Mouse (Mus musculus) fat pad, adult 2 months (tissue): ENCODE results near the gene Pdcl2.
A peak's percentile ranks its signal among the peaks of the same experiment; 100 is the strongest.

Experiments
- DNase-seq: peaks from one replicate; pipeline ENCODE4 v3.0.0-alpha.2; 2011; ENCODE audit warnings: low read depth, low spot score; ENCODE audit errors: extremely low read depth

The Pdcl2 gene

DNA sequence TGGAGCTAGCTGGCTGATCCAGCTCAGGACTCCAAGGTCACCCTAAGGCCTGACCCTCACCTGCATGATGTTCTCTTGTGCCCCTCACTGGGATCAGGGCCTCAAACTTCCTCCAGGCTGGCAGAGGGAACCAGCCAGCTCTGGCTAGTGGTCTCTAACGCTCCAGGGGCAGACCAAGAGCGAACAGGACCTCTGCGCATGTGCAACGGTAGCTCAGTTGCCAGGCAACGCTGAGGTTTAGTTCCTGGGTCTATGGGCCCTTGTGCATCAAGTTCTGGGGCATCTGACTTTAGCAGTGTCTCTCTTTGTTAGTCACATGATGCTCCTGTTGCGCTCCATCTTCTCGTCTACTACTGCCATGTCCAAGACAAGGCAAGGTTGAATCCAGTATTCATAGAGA lies at the start of gene Pdcl2:
Gene Pdcl2 (minus strand): TSS at position 204 of the 400 bp plus-strand sequence.
- no peak for DNase-seq

DNA sequence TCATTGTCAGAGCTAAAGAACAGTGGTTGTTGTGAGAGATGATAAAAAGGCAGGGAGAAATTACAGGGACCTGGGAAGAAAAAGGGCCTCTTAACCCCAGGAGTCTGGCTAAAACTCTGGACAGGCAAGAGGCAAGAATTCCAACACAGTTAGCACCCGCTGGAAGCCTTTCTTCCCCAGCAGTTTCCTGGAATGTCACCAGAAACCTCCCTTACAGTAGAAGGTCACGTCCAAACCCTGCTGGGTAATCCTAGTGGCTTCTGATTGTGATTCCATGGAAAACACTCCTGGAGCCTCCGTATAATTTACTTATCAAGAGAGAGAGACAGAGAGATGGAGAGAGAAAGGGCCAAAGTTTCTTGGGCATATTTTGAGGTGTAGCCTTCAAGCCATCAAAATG lies 48.3 kb upstream of the Pdcl2 start:
- no peak for DNase-seq

DNA sequence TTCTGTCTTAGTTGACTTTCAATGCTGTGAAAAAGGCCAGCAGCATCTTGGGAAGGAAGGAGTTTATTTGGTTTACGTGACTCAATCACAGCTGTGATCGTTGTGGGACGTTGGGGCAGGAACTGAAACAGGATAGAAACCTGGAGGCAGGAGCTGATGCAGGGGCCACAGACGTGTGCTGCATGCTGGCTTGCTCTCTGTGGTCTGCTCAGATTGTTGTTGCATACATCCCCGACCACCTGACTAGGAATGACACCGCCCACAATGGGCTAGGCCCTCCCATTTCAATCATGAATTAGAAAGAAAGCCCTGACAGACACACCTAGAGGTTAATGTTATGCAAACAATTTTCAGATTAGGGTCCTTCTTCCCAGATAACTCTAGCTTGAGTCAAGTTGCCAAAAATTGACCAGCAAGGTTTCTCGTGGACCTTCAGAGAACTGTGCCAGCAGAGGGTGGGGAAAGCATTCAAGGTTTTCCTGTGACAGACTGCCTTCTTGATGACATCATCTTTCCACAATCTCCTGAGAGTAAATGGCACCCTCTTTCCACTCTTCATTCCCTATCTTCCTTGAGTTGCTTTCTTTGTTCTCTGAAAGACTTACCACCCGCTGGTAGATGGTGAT lies 38.4 kb upstream of the Pdcl2 start:
- DNase-seq, result no peak

DNA sequence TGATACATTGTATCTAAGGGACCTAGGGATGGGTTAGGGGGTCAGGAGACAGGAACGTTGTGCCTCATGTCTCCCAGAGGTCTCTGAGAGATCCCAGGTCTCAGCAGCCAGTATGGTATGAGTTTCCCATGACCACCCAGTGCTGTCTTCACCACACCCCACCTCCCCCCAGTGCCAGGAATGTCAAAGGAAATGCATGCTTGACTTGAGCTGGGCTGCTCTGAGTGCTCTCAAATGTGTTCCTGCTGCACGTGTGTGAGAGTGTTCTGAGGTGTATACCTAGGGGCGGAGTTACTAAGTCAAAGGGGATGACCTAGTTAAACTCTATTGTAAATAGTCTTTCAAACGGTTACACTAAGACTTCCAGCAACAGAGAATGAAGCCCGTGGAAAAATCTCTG lies 34.5 kb upstream of the Pdcl2 start:
- no peak for DNase-seq

DNA sequence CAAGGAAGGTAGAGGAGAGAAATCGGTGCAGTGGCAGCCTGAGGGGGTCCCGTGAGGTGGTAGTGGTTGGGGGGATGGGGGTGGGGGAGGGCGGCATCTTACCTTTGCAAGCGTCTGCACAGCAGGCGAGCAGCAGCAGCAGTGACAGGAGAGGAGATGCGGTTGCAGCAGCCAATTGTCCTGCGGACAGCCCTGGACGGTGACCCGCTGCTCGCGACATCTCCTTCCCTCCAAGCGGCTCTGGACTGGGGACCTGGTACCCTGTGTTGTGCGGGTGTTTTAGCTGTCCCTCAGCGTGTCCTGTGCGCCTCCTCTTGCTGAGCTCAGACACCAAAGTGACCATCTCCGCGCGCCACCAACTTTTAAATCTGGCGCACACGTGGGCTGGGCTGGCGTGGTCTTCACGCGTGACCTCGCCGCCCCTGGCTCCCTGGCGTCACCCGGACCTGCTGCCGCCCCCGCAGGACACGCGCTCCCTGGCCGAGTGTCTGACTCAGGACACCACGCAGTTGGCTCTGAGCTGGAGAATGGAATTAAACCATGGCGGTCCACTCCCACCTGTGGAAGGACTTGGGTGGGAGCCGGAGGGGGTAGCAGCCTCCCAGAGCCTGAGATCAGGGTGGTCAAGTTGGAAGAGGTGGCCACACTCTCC lies 32.6 kb upstream of the Pdcl2 start, which contains the start of gene Nmu:
Gene Nmu (minus strand): TSS at position 336 of the 652 bp plus-strand sequence.
- no peak for DNase-seq

DNA sequence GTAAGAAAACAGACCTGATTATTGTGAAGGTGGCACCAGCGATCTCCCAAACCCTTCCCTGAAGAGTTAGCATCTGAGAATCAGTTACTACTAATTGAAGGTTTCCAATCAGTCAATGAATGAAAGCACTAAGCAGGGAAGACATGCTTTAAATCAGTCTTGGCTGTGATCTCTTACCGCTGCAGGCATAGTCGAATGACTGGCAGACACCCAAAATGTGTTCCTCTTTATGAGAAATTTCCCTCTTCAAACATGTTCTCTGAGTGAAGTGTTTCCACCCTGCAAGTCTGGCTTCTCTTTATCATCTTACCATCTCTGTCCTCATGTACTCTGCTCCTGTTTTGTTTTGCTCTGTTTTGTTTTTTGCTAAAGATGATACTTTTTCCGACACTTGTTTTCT lies 29.8 kb upstream of the Pdcl2 start:
- DNase-seq, result peak; percentile 76

DNA sequence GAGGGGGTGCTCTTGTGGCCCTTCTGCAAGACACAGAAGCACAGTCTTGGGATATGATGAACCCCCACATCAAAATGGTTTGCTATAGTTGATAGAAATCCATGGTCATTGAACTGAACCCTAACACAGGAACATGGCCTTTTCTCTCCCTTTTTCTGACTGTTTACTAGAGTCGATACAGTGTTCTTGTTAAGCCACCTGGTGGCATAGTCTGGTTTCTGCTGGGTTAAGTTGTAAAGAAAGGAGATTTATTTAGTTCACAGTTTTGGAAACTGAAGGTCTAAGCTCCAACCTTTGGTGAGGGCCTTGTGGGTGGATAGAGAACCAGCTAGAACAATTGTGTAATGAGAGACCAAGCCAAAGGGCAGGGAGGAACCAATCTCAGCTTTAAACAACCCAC lies 29.1 kb upstream of the Pdcl2 start:
- DNase-seq, result peak; percentile 59

DNA sequence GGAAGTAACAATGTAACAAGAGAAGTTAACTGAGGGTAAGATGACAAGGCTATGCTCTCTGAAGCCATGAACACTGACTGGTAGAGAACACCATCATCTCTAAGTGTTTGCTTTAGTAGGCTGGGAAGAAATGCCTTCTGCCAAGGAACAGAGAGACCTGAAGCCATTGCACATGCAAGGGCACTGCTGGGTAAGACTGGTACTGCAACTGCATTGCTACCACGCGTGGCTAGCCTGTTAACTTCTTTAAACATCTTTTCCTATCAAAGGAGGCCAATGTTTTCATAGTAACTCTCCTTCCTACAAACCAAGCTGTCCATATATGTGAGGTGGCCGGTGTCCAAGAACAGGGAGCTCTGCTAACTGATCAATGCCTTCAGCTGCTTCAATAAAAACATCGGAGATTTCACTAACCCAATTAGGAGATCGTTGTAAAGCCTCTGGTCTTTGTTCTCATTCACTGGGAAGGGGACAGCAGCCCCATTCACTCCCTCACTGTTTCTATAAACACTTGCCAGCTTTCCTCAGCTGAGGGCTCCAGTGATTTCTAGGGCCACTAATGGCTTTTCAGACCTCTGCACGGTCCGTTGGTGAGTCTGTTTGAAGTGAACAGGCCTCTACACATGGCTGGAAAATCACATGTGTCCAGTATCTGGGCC lies 21.1 kb upstream of the Pdcl2 start:
- no peak for DNase-seq

DNA sequence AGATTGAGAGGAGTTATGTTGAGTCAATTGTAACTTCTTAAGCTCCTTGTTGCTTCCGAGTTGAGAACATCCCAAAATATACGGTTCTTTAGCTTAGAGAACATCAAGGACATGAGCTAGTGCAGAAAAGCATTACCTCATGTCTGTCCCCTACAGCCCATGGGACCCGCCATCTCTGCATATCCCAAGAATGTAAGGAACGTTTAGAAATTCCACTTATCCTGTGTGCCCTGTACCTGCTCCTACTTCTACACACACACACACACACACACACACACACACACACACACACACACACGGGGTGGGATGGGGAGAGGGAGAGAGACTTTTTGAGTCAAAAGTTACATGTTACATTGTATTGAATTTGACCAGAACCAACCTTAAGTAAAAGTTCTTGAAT lies 20.6 kb upstream of the Pdcl2 start:
- DNase-seq, result no peak

DNA sequence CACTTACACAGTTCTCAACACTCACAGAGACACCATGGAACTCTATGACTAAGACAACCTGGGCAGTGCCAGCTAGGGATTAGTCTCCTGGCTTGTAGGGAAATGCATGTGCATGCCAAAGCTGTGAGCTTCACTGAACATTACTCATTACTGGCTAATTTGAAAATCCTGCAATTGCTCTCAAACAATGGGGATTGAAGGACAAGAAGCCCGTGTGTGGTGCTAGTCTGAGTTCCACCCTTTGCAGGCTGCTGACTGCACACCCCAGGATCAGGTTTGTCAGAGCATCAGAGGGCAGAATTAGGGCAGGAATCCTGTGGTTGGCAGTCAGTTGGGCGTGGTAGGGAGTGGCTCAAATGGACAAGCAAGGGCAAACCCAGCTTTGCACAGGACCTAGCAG lies 15.2 kb upstream of the Pdcl2 start:
- DNase-seq, result peak; percentile 89

DNA sequence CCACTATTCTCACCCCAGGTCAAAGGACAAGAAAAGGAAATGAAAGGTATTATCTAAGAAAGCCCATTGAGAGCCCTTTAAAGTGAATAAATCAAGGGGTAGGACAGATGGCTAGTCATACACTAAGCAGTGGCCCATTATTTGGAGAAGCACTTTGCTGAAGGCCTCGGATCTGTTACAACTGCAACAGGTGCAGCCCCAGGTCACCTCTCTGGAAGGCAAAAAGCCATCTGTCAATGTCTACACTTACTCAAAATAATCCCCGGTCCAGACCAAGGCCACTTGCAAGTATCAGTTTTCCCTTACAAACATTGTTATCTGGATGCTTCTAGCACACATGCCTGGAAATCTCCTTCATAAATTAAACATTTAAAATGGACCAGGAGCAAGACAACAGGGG lies 10.0 kb upstream of the Pdcl2 start:
- DNase-seq, result no peak

DNA sequence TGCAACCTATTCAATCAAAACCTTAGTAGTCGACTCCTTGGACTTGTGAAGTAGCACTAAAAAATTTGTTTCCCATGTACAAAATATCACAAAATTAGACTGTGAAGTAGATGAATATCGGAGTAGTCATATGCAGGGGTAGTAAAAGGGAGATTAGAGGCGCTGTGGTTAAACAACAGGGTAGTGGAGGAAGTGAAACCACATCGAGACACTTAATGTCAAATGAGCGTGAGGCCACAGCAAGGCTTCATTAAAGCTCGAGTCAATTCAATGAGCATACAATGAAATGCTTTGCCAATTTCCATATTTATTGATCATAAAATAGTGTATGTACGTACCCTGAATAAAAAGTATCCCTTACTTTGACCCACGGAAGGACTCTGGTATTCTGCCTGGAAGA lies 6.1 kb upstream of the Pdcl2 start:
- DNase-seq, result no peak

DNA sequence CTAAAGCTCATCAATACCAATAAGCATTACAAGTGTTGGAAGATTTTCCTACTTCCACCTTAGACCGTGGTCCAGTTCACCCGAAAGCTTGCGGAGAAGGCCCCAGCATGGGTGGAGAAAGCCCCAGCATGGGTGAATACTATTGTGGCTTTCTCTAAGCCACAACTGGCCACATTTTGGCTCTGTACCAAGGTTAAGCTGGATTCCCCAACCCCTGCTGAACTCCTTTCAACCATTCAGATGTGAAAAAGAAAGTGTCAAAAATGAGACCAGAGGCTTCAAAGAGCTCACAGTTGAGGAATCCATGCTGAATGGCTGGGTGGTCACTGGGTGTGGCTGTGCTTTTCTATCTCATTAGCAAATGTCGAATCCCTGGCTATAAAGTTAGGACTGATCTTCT lies 2.9 kb upstream of the Pdcl2 start:
- DNase-seq, result no peak

DNA sequence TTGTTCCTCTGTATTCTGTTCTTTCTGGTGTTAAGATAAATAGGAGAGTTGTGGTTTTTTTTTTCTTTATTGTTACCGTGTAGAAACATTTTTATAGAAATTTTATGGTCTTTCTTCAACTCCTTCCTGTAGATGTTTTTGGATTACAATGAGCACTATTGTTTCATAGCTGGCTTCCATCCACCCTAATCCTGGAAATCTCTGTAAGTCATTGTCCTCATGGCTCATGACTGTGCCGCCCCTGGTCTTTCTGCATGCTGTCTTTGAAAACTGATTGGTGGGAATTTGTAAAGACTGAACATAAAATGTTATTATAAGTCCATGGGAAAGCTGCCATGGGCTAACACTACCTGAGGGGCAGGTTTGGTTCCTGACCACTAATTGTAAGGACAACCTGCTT lies 3.7 kb downstream of the Pdcl2 start:
- DNase-seq, result peak; percentile 91

DNA sequence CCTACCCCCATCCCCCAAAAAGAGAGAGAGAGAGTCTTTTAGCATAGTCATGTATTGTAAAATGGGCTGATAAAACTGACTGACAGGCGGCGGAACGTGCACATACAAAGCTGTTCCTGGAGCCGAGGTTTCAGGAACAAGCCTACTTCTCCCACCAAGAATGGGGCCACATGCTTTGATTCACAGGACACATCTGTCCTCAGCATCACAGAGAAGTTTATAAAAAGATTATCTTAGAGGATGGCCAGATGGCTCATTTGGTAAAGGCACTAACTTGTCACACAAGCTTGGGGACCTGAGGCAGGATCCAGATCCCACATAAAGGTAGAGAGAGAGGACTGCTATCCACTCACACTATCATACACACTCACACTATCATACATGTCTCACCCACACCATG lies 5.8 kb downstream of the Pdcl2 start:
- DNase-seq, result no peak

DNA sequence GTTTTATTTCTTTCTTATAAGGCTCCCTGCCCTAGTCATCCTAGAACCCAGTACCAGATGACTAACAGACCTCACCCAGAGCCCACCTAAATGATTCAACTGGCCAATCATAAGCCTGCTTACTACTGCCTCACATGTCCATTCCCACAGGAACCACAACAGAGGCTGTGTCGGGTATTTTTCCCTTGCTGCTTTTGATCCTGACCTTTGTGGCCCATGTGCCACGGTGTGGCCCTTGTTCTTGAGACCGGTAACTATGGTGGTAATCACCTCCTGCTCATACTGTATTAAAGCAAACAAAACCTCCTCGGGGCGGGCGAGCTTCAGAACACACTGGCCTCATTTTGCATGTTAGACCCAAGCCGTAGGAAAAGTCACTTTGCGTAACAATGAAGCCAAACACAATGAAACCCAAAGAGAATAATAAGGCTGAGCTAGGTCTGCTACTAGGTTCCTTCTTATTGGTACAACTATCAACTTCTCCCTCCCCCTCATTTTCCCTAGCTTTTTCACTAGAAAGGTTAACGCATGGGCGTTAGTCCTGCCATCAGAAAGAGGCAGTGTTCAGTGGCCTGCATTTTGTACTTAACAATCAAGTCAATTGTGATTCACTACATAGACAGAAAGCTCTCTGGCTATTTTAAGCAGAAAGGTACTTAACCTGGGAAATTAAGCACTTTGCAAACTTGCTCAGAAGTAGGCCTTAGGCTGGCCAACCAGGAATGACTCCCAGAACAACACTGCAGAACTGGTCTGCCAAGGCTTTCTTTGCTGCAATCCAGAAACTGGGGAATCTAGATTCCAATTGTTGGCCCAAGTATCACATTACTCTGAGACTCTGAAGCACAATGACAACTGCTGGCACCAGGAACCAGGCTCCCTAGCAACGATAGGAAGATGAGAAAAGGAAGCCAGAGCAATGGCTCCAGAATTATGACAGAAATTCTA lies 9.4 kb downstream of the Pdcl2 start:
- peak; percentile 95 for DNase-seq

DNA sequence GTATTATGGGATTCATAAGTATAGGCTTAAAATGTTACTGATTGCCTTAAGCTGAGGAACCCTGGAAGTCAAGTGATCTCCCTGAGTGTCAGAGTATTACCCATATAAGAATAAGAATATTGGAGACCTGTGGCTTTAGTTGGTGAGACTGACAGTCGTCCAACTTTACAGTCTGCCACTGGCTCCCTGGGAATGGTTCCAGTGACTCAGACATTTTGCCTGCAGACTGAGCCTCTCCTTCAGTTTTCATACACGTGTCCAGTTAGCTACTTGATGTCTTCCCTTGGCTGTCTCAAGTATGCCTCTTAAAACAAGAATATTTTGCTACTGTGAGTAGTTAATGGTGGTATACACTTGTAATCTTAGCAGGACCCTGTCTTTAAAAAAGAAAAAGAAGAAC lies 22.8 kb downstream of the Pdcl2 start:
- DNase-seq, result no peak

DNA sequence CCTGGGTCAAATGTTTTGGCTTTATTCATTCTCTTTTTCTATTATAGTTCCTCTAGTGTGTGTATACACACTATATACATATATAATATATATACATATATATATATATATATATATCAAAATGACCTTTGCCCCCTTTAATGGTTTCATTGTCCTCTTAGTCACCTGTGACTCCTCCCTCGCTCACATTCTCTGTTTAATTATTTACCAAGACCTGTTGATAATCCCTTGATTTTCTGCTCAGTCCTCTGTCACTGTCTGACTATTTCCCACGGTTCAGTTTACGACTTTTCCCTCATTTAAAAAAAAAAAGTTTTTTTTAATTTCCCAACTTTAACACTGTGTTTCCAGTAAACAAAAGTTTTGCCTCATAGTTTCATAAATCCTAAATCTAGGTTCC lies 24.7 kb downstream of the Pdcl2 start:
- DNase-seq, result no peak

DNA sequence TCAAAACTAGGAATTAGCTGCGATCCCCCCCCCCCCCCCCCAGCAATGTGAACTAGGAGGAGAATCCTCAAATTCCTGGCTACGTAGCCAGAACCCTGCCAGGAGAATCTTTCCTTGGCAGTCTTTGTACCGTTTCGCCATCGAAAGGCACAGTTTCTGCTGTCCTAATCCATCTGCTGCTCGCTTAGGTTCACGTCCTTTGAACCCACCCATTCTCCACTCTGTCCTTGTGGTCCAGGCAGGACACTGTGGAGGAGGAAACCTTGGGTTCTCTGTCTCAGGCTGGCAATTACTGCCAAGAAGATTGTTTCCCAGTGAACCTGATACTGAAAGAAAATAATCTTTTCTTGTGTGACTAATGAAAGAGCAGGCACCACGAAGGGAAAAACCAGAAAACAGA lies 25.3 kb downstream of the Pdcl2 start:
- no peak for DNase-seq

DNA sequence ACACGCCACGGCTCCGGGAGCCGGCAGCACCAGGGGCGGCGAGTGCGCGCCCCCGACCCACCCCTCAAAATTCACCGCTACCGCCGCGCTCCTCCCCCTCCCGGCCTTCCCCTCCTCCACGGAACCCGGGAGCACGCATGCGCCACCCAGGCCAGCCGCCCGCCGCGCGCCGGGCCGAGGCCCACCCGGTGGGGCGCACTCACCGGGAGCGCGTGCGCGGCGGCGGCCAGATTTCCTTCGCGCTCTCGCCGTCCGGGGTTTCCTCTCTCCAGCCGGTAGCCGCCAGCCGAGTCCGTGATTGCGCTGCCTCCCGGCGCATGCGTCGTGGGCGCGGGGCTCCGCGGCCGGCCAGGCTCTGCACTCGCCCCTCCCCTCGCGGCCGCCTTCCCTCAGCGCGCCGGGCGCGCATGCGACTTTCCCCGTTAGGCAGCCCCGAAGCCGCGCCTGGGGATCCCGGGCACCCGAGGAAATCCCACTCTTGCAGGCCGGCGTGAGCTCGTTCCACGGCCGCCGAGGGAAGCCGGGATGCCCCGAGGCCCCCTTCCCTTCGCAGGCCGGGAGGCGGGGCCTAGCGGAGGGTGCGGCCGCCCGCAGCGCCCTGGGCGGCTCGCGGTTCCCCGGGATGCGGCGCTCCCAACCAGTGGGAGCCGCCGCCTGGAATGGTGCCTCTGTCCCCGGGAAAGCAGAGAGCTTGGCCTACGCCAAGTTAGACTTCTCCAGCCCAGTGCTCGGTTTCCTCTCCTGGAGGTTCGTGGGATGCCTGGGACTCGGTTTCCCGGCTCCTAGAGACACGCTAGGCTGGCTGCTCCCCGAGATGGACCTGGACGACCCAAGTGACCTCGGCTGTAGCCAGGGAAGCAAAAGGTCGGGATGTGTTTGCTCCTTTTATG lies 26.3 kb downstream of the Pdcl2 start, which contains the start of gene Clock:
Gene Clock (minus strand): TSS at position 341 of the 890 bp plus-strand sequence.
- DNase-seq, result no peak
